Mouse (Mus musculus) neural tube, embryonic 12.5 days (tissue): ENCODE results near the gene Akap2. TPM values are rescaled to one million over a fixed set of nuclear protein-coding genes. Genes with fewer than 3 reads are reported as not detected.

Source experiments
- ATAC-seq: fragments of 200-750 bp; cut with Nextera tagmentation; 2 replicates; pipeline ENCODE4 v1.8.0; 2017; ENCODE audit warnings: low read depth, mild to moderate bottlenecking, moderate TSS enrichment, moderate library complexity; ENCODE audit not compliant: low FRiP score
- H3K27ac ChIP-seq: fragments of 300-500 bp; sonication (generic); 2 replicates; pipeline ENCODE4 v1.5.1; 2016
- H3K27me3 ChIP-seq: fragments of 300-500 bp; sonication (generic); replicated peaks from 2 replicates; pipeline ENCODE4 v1.6.1; 2016; ENCODE audit warnings: mild to moderate bottlenecking
- H3K36me3 ChIP-seq: fragments of 300-500 bp; sonication (generic); 2 replicates; pipeline ENCODE4 v1.6.1; 2016; ENCODE audit warnings: mild to moderate bottlenecking
- H3K4me1 ChIP-seq: fragments of 300-500 bp; sonication (generic); 2 replicates; pipeline ENCODE4 v1.6.1; 2016
- H3K4me2 ChIP-seq: fragments of 300-500 bp; sonication (generic); replicated peaks from 2 replicates; pipeline ENCODE4 v1.6.1; 2016; ENCODE audit warnings: mild to moderate bottlenecking
- H3K4me3 ChIP-seq: fragments of 300-500 bp; sonication (generic); 2 replicates; pipeline ENCODE4 v1.5.1; 2016
- H3K9ac ChIP-seq: fragments of 300-500 bp; sonication (generic); 2 replicates; pipeline ENCODE4 v1.6.1; 2016; ENCODE audit warnings: mild to moderate bottlenecking
- H3K9me3 ChIP-seq: fragments of 300-500 bp; sonication (generic); 2 replicates; pipeline ENCODE4 v1.6.1; 2016; ENCODE audit warnings: mild to moderate bottlenecking
- WGBS: fragments of 180-500 bp; shearing (Covaris S2); methylation state at CpG from one replicate; pipeline ENCODE4 v1.1.7; 2016; 5-methylcytosine and 5-hydroxymethylcytosine counted together
- polyA plus RNA-seq: library from polyadenylated mRNA; unstranded; fragments of >200 nt; fragmentation: Nextera tagmentation; extraction: Ambion mirVana; gene quantifications from 2 replicates; pipeline ENCODE4 v1.2.1, GENCODE M21; 2016

The Akap2 gene
- polyA plus RNA-seq: 26.8 and 28.9 TPM in 2 replicates

GRCm38 (mm10) chr4:57717354-57717753 lies at the start of gene Akap2:
TSS of gene Akap2 (plus strand) at chr4:57717657.
- H3K4me1 ChIP-seq: 0 out of 2 replicates have a peak, but pooled peaks cover 3% of the 10 kb centered on the region
- 86% methylated on average over 9 of the region's 9 CpGs for WGBS
- ATAC-seq: no peak
- H3K4me2 ChIP-seq: no peak within 1 kb of the TSS
- no peaks in the 10 kb centered on the region for H3K36me3 ChIP-seq
- no peak within 1 kb of the TSS for H3K27ac ChIP-seq
- H3K9me3 ChIP-seq: no peaks in the 10 kb centered on the region
- H3K9ac ChIP-seq: no peak within 1 kb of the TSS
- no peaks in the 10 kb centered on the region for H3K27me3 ChIP-seq
- no peak within 1 kb of the TSS for H3K4me3 ChIP-seq

- H3K4me1 ChIP-seq: peaks cover 10% of the 10 kb centered on the region
- H3K27me3 ChIP-seq: no peaks in the 10 kb centered on the region
- H3K4me2 ChIP-seq: no peak overlapping the region
- H3K4me3 ChIP-seq: no peak overlapping the region
- ATAC-seq: no peak
- WGBS: 74% methylated on average over 7 of the region's 7 CpGs
- no peaks in the 10 kb centered on the region for H3K9me3 ChIP-seq
- no peaks in the 10 kb centered on the region for H3K36me3 ChIP-seq
- no peak overlapping the region for H3K9ac ChIP-seq
- H3K27ac ChIP-seq: no peak overlapping the region
Observed at GRCm38 (mm10) chr4:57670813-57671469, 46.5 kb upstream of the Akap2 start.

GRCm38 (mm10) chr4:57672541-57672940 lies 44.9 kb upstream of the Akap2 start:
- 82% methylated on average over 4 of the region's 4 CpGs for WGBS
- no peak overlapping the region for H3K27ac ChIP-seq
- H3K27me3 ChIP-seq: no peaks in the 10 kb centered on the region
- H3K9me3 ChIP-seq: no peaks in the 10 kb centered on the region
- H3K4me1 ChIP-seq: peaks cover 10% of the 10 kb centered on the region
- no peak overlapping the region for H3K9ac ChIP-seq
- no peak for ATAC-seq
- H3K4me3 ChIP-seq: no peak overlapping the region
- H3K36me3 ChIP-seq: no peaks in the 10 kb centered on the region
- H3K4me2 ChIP-seq: no peak overlapping the region

GRCm38 (mm10) chr4:57672996-57673906 lies 44.2 kb upstream of the Akap2 start:
- ATAC-seq: peak; percentile 63
- H3K9me3 ChIP-seq: no peaks in the 10 kb centered on the region
- 15% methylated on average over 12 of the region's 12 CpGs for WGBS
- H3K4me3 ChIP-seq: no peak overlapping the region
- no peaks in the 10 kb centered on the region for H3K36me3 ChIP-seq
- H3K4me2 ChIP-seq: peak overlapping the region; percentile 53
- no peak overlapping the region for H3K27ac ChIP-seq
- no peaks in the 10 kb centered on the region for H3K27me3 ChIP-seq
- peaks cover 10% of the 10 kb centered on the region for H3K4me1 ChIP-seq
- H3K9ac ChIP-seq: peak overlapping the region; percentile 27; the same call in 1 of the 2 replicates

- ATAC-seq: no peak
- Histone ChIP-seq H3K36me3 (no peaks in the 10 kb centered on the region), H3K9ac (no peak overlapping the region), H3K27me3 (no peaks in the 10 kb centered on the region), H3K27ac (no peak overlapping the region), H3K4me1 (peaks cover 10% of the 10 kb centered on the region), H3K4me2 (no peak overlapping the region), H3K4me3 (no peak overlapping the region), H3K9me3 (no peaks in the 10 kb centered on the region)
- WGBS: 80% methylated on average over 7 of the region's 7 CpGs
Observed at GRCm38 (mm10) chr4:57674351-57674750, 43.1 kb upstream of the Akap2 start.

- Histone ChIP-seq H3K4me2 (peak overlapping the region; percentile 54), H3K4me1 (peaks cover 16% of the 10 kb centered on the region), H3K9me3 (no peaks in the 10 kb centered on the region), H3K27ac (0 out of 2 replicates have a peak overlapping the region, but pooled peaks have one; percentile 4), H3K9ac (0 out of 2 replicates have a peak overlapping the region, but pooled peaks have one; percentile 35), H3K27me3 (no peaks in the 10 kb centered on the region), H3K36me3 (no peaks in the 10 kb centered on the region), H3K4me3 (no peak overlapping the region; the same call in 1 of the 2 replicates)
- ATAC-seq: no peak
- 3% methylated on average over 13 of the region's 13 CpGs for WGBS
Observed at GRCm38 (mm10) chr4:57675387-57675786, 42.1 kb upstream of the Akap2 start.

- Histone ChIP-seq H3K27me3 (no peaks in the 10 kb centered on the region), H3K36me3 (no peaks in the 10 kb centered on the region), H3K9me3 (no peaks in the 10 kb centered on the region), H3K4me2 (no peak overlapping the region), H3K4me3 (no peak overlapping the region), H3K4me1 (peaks cover 16% of the 10 kb centered on the region), H3K9ac (no peak overlapping the region), H3K27ac (no peak overlapping the region)
- 86% methylated on average over 12 of the region's 12 CpGs for WGBS
- ATAC-seq: no peak
Observed at GRCm38 (mm10) chr4:57677916-57678315, 39.5 kb upstream of the Akap2 start.

GRCm38 (mm10) chr4:57678991-57679457 lies 38.4 kb upstream of the Akap2 start:
- Histone ChIP-seq H3K36me3 (no peaks in the 10 kb centered on the region), H3K4me2 (no peak overlapping the region), H3K4me3 (no peak overlapping the region), H3K27ac (no peak overlapping the region), H3K27me3 (no peaks in the 10 kb centered on the region), H3K9me3 (no peaks in the 10 kb centered on the region), H3K9ac (no peak overlapping the region), H3K4me1 (peaks cover 10% of the 10 kb centered on the region)
- ATAC-seq: no peak
- 80% methylated on average over 9 of the region's 9 CpGs for whole genome bisulfite sequencing

- H3K4me2 ChIP-seq: no peak overlapping the region
- peaks cover 8% of the 10 kb centered on the region for H3K4me1 ChIP-seq
- WGBS: 40% methylated on average over 12 of the region's 12 CpGs
- no peaks in the 10 kb centered on the region for H3K9me3 ChIP-seq
- H3K27me3 ChIP-seq: no peaks in the 10 kb centered on the region
- H3K36me3 ChIP-seq: no peaks in the 10 kb centered on the region
- no peak overlapping the region for H3K4me3 ChIP-seq
- no peak overlapping the region for H3K9ac ChIP-seq
- no peak overlapping the region for H3K27ac ChIP-seq
- no peak for ATAC-seq
Observed at GRCm38 (mm10) chr4:57680186-57680585, 37.3 kb upstream of the Akap2 start.

GRCm38 (mm10) chr4:57681511-57681910 lies 35.9 kb upstream of the Akap2 start:
- Histone ChIP-seq H3K9me3 (no peaks in the 10 kb centered on the region), H3K9ac (no peak overlapping the region), H3K27me3 (no peaks in the 10 kb centered on the region), H3K36me3 (no peaks in the 10 kb centered on the region), H3K4me1 (peaks cover 5% of the 10 kb centered on the region; the same call in 1 of the 2 replicates), H3K27ac (no peak overlapping the region), H3K4me3 (no peak overlapping the region), H3K4me2 (no peak overlapping the region)
- 0 out of 2 replicates have a peak, but pooled peaks have one; percentile 34 for ATAC-seq
- 58% methylated on average over 12 of the region's 12 CpGs for WGBS

- no peak overlapping the region for H3K27ac ChIP-seq
- ATAC-seq: no peak
- no peaks in the 10 kb centered on the region for H3K9me3 ChIP-seq
- no peaks in the 10 kb centered on the region for H3K27me3 ChIP-seq
- no peak overlapping the region for H3K4me3 ChIP-seq
- peaks cover 5% of the 10 kb centered on the region; the same call in 1 of the 2 replicates for H3K4me1 ChIP-seq
- H3K9ac ChIP-seq: no peak overlapping the region
- no peak overlapping the region for H3K4me2 ChIP-seq
- H3K36me3 ChIP-seq: no peaks in the 10 kb centered on the region
- 95% methylated on average over 2 of the region's 2 CpGs for WGBS
Observed at GRCm38 (mm10) chr4:57682341-57682740, 35.1 kb upstream of the Akap2 start.

- H3K4me3 ChIP-seq: no peak overlapping the region
- H3K9ac ChIP-seq: no peak overlapping the region
- no peak overlapping the region for H3K4me2 ChIP-seq
- no peaks in the 10 kb centered on the region for H3K27me3 ChIP-seq
- ATAC-seq: no peak
- no peaks in the 10 kb centered on the region for H3K9me3 ChIP-seq
- no peaks in the 10 kb centered on the region for H3K36me3 ChIP-seq
- H3K27ac ChIP-seq: no peak overlapping the region
- 87% methylated on average over 11 of the region's 11 CpGs for WGBS
- peaks cover 5% of the 10 kb centered on the region; the same call in 1 of the 2 replicates for H3K4me1 ChIP-seq
Observed at GRCm38 (mm10) chr4:57682944-57683343, 34.5 kb upstream of the Akap2 start.
